Comparison of ENCODE assay signal across 10 mouse cellular contexts in genomic region chr7:79284160-79284888, GRCm38 (mm10). TPM values are rescaled to one million over a fixed set of nuclear protein-coding genes. Genes with fewer than 3 reads are reported as not detected.
DNase-seq lines count a peak whose midpoint lies in the region; ATAC-seq and TF ChIP-seq lines count a peak whose summit lies in the region.
"Had no signal": no experiment of that assay in that cellular context is flagged by ENCODE, and none has a peak within 500 bp of the region (broad histone marks: within the 10 kb centered on the region; RNA-seq: fewer than 3 reads in every experiment).

No protein-coding gene starts in this region.

- ATAC-seq in hindbrain, embryonic 15.5 days (ENCODE audit: low FRiP score, low read depth) = no peak; the same call in 1 of the 2 replicates
- no peak for ATAC-seq in hindbrain, embryonic 13.5 days (ENCODE audit: low FRiP score)
- peak; percentile 62; the same call in 1 of the 2 replicates for ATAC-seq in erythroblast, adult 5-6 weeks (replicated peaks; ENCODE audit: low FRiP score, poor library complexity, severe bottlenecking)
- ATAC-seq in midbrain, embryonic 15.5 days (replicated peaks) = no peak
- ATAC-seq: inflammation-experienced regulatory T-cells, adult 6 months had no signal

- H3K9ac ChIP-seq in hindbrain, embryonic 15.5 days = no peak overlapping the region
- H3K9ac ChIP-seq in hindbrain, embryonic 13.5 days = no peak overlapping the region
- no peak overlapping the region for H3K9ac ChIP-seq in midbrain, embryonic 15.5 days

- H3K36me3 ChIP-seq in hindbrain, embryonic 15.5 days = no peaks in the 10 kb centered on the region
- peaks cover 5% of the 10 kb centered on the region; the same call in 1 of the 2 replicates for H3K36me3 ChIP-seq in hindbrain, embryonic 13.5 days
- no peaks in the 10 kb centered on the region for H3K36me3 ChIP-seq in midbrain, embryonic 15.5 days (replicated peaks)

- TF ChIP-seq POLR2A in brain, embryonic 14.5 days (IDR thresholded peaks at IDR 0.05; ENCODE audit: borderline replicate concordance, extremely low read depth, insufficient read depth, insufficient read length, poor library complexity, severe bottlenecking) = no peak

- 69% methylated on average over 14 of the region's 14 CpGs for WGBS in hindbrain, embryonic 15.5 days
- 77% methylated on average over 14 of the region's 14 CpGs for WGBS in hindbrain, embryonic 13.5 days
- WGBS in midbrain, embryonic 15.5 days = 32% methylated on average over 14 of the region's 14 CpGs

- no peaks in the 10 kb centered on the region for H3K9me3 ChIP-seq in hindbrain, embryonic 15.5 days
- no peaks in the 10 kb centered on the region for H3K9me3 ChIP-seq in hindbrain, embryonic 13.5 days
- H3K9me3 ChIP-seq in midbrain, embryonic 15.5 days = no peaks in the 10 kb centered on the region

- peak; percentile 34 for DNase-seq in brain, embryonic 14.5 days (ENCODE audit: low read depth)
- no peak for DNase-seq in layer of hippocampus, adult 8-10 months (ENCODE audit: low spot score in 2 of 2)
- DNase-seq in adrenal gland, postnatal 10 days = no peak
- DNase-seq: adrenal gland, postnatal 36 days; thymus, postnatal 36 days had no signal

- H3K27ac ChIP-seq in hindbrain, embryonic 15.5 days (replicated peaks) = peak overlapping the region; percentile 54
- H3K27ac ChIP-seq in hindbrain, embryonic 13.5 days = no peak overlapping the region; the same call in 1 of the 2 replicates
- peak overlapping the region; percentile 43; the same call in 1 of the 2 replicates for H3K27ac ChIP-seq in midbrain, embryonic 15.5 days

- no peak overlapping the region for H3K4me3 ChIP-seq in hindbrain, embryonic 15.5 days
- no peak overlapping the region for H3K4me3 ChIP-seq in hindbrain, embryonic 13.5 days
- no peak overlapping the region for H3K4me3 ChIP-seq in midbrain, embryonic 15.5 days

- no peaks in the 10 kb centered on the region for H3K27me3 ChIP-seq in hindbrain, embryonic 15.5 days
- H3K27me3 ChIP-seq in hindbrain, embryonic 13.5 days = no peaks in the 10 kb centered on the region
- H3K27me3 ChIP-seq in midbrain, embryonic 15.5 days (replicated peaks) = no peaks in the 10 kb centered on the region

- H3K4me2 ChIP-seq in hindbrain, embryonic 15.5 days = no peak overlapping the region
- no peak overlapping the region for H3K4me2 ChIP-seq in hindbrain, embryonic 13.5 days
- H3K4me2 ChIP-seq in midbrain, embryonic 15.5 days = no peak overlapping the region

- TF ChIP-seq CTCF in brain, embryonic 14.5 days (IDR thresholded peaks at IDR 0.05; ENCODE audit: borderline replicate concordance, extremely low read depth, insufficient read depth, insufficient read length) = no peak

- H3K4me1 ChIP-seq in hindbrain, embryonic 15.5 days (replicated peaks) = peaks cover 46% of the 10 kb centered on the region
- H3K4me1 ChIP-seq in hindbrain, embryonic 13.5 days (replicated peaks) = peaks cover 61% of the 10 kb centered on the region
- peaks cover 33% of the 10 kb centered on the region for H3K4me1 ChIP-seq in midbrain, embryonic 15.5 days

RNA-seq across cellular contexts. Expression of gene Abhd2, which starts 11.3 kb away (rescaled TPM):
- polyA plus RNA-seq in hindbrain, embryonic 15.5 days (2015; fragmentation: Nextera tagmentation; extraction: Ambion mirVana) = 18.9 and 19.8 TPM in 2 replicates
- 17.3 and 19.5 TPM in 2 replicates for polyA plus RNA-seq in hindbrain, embryonic 13.5 days (2015; fragmentation: Nextera tagmentation; extraction: Ambion mirVana)
- polyA plus RNA-seq in brain, embryonic 14.5 days (2012; rRNA removed) = 15.0 and 28.7 TPM in 2 replicates
- total RNA-seq in erythroblast, adult 5-6 weeks (2015; ENCODE audit: low replicate concordance) = 19.0 and 19.6 TPM in 2 replicates
- total RNA-seq in erythroblast, adult 5-6 weeks (2017; ENCODE audit: low replicate concordance) = 12.1 and 14.9 TPM in 2 replicates
- polyA plus RNA-seq in midbrain, embryonic 15.5 days (2015; fragmentation: Nextera tagmentation; extraction: Ambion mirVana) = 16.8 and 18.2 TPM in 2 replicates
- total RNA-seq in layer of hippocampus, adult 8-10 months (2022) = 10 to 100 TPM; 66.3 to 80.7 (median 73.3) TPM
- 100 to 1,000 TPM; 247 to 382 TPM for total RNA-seq in adrenal gland, postnatal 10 days (2021)
